Mouse (Mus musculus): ENCODE data around the gene Plgrkt.

Gene Plgrkt

GRCm38 (mm10) chr19:29379839-29380603, 12.8 kb upstream of the Plgrkt start:
- no peak for DNase-seq (ENCODE audit: low read depth, low spot score)

- DNase-seq (ENCODE audit: low read depth, low spot score) = no peak
These were observed 9.2 kb upstream of the Plgrkt start for GRCm38 (mm10) chr19:29376382-29376781.

- DNase-seq (ENCODE audit: low read depth, low spot score) = no peak
These were observed 7.8 kb upstream of the Plgrkt start for GRCm38 (mm10) chr19:29374947-29375346.

GRCm38 (mm10) chr19:29373438-29373837, 6.2 kb upstream of the Plgrkt start:
- DNase-seq (ENCODE audit: low read depth, low spot score) = no peak

GRCm38 (mm10) chr19:29372621-29373020, 5.4 kb upstream of the Plgrkt start:
- DNase-seq (ENCODE audit: low read depth, low spot score) = no peak

GRCm38 (mm10) chr19:29372138-29372537, 4.9 kb upstream of the Plgrkt start:
- DNase-seq (ENCODE audit: low read depth, low spot score) = no peak

GRCm38 (mm10) chr19:29371284-29372081, 4.3 kb upstream of the Plgrkt start:
- DNase-seq (ENCODE audit: low read depth, low spot score) = no peak

GRCm38 (mm10) chr19:29370545-29371283, 3.5 kb upstream of the Plgrkt start:
- no peak for DNase-seq (ENCODE audit: low read depth, low spot score)

GRCm38 (mm10) chr19:29370112-29370511, 2.9 kb upstream of the Plgrkt start:
- DNase-seq (ENCODE audit: low read depth, low spot score) = no peak

GRCm38 (mm10) chr19:29368671-29369309, 1.6 kb upstream of the Plgrkt start:
- DNase-seq (ENCODE audit: low read depth, low spot score) = no peak

- DNase-seq (ENCODE audit: low read depth, low spot score) = no peak
These were observed 851 bp upstream of the Plgrkt start for GRCm38 (mm10) chr19:29368041-29368440.

- DNase-seq (ENCODE audit: low read depth, low spot score) = no peak
These were observed 793 bp downstream of the Plgrkt start for GRCm38 (mm10) chr19:29366226-29366968.

GRCm38 (mm10) chr19:29365105-29365504, 2.1 kb downstream of the Plgrkt start:
- no peak for DNase-seq (ENCODE audit: low read depth, low spot score)

- DNase-seq (ENCODE audit: low read depth, low spot score) = no peak
These were observed 3.1 kb downstream of the Plgrkt start for GRCm38 (mm10) chr19:29364076-29364475.

- no peak for DNase-seq (ENCODE audit: low read depth, low spot score)
These were observed 3.6 kb downstream of the Plgrkt start for GRCm38 (mm10) chr19:29363557-29363956.

- no peak for DNase-seq (ENCODE audit: low read depth, low spot score)
These were observed 4.8 kb downstream of the Plgrkt start for GRCm38 (mm10) chr19:29362173-29362930.

GRCm38 (mm10) chr19:29361468-29362130, 5.6 kb downstream of the Plgrkt start:
- DNase-seq (ENCODE audit: low read depth, low spot score) = peak; percentile 97

- DNase-seq (ENCODE audit: low read depth, low spot score) = no peak
These were observed 6.9 kb downstream of the Plgrkt start for GRCm38 (mm10) chr19:29360251-29360650.

- no peak for DNase-seq (ENCODE audit: low read depth, low spot score)
These were observed 10.9 kb downstream of the Plgrkt start for GRCm38 (mm10) chr19:29356281-29356680.

Data from 3T3-L1 (cell line).